Mouse (Mus musculus) megakaryocyte, adult 5-6 weeks (primary cell): Measurements from ENCODE around the gene Zbtb20. TPM values are rescaled to one million over a fixed set of nuclear protein-coding genes. Genes with fewer than 3 reads are reported as not detected.

ENCODE experiments used
- ATAC-seq: 2 replicates; pipeline ENCODE4 v1.8.0; 2016; ENCODE audit warnings: mild to moderate bottlenecking, inconsistent platforms; ENCODE audit not compliant: poor library complexity, severe bottlenecking
- total RNA-seq, 2 experiments: library from RNA; stranded (forward) in 1 of 2; stranded (reverse) in 1 of 2; fragments of 153-499, 151-499 nt in 1 of 2; fragments of 221-1000, 200-1000 nt in 1 of 2; gene quantifications; 2 replicates each; pipeline versions ENCODE4 v1.2.3 to v1.2.4; 2015 to 2017

Gene Zbtb20
- total RNA-seq, 2 experiments from 2014 or later: 5.1 to 7.6 TPM

- no peak for ATAC-seq
Measured at GRCm38 (mm10) chr16:43664861-43665260, 789.2 kb downstream of the Zbtb20 start.

- no peak for ATAC-seq
Measured at GRCm38 (mm10) chr16:43668294-43668693, 792.6 kb downstream of the Zbtb20 start.

- no peak for ATAC-seq
Measured at GRCm38 (mm10) chr16:43671972-43672371, 796.3 kb downstream of the Zbtb20 start.

- peak; percentile 51; the same call in 1 of the 2 replicates for ATAC-seq
Measured at GRCm38 (mm10) chr16:43672697-43673096, 797.0 kb downstream of the Zbtb20 start.

GRCm38 (mm10) chr16:43674400-43674799, 798.7 kb downstream of the Zbtb20 start:
- ATAC-seq: no peak

- ATAC-seq: no peak
Measured at GRCm38 (mm10) chr16:43687968-43688367, 812.3 kb downstream of the Zbtb20 start.

GRCm38 (mm10) chr16:43690211-43690690, 814.6 kb downstream of the Zbtb20 start:
- ATAC-seq: peak; percentile 86

GRCm38 (mm10) chr16:43690912-43691311, 815.2 kb downstream of the Zbtb20 start:
- ATAC-seq: no peak

- ATAC-seq: no peak
Measured at GRCm38 (mm10) chr16:43691741-43692140, 816.1 kb downstream of the Zbtb20 start.
